ENCODE assay signal across 12 mouse cellular contexts in genomic region chr2:105367623-105368022, GRCm38 (mm10). TPM values are rescaled to one million over a fixed set of nuclear protein-coding genes. Genes with fewer than 3 reads are reported as not detected.
DNase-seq lines count a peak whose midpoint lies in the region; ATAC-seq and TF ChIP-seq lines count a peak whose summit lies in the region.
"Had no signal": no experiment of that assay in that cellular context is flagged by ENCODE, and none has a peak within 500 bp of the region (broad histone marks: within the 10 kb centered on the region; RNA-seq: fewer than 3 reads in every experiment).

No protein-coding gene starts in this region.

- H3K4me1 ChIP-seq in kidney, adult 2 months (ENCODE audit: control insufficient read depth, insufficient read depth, low read length), result peaks cover 3% of the 10 kb centered on the region; the same call in 1 of the 2 replicates
- H3K4me1 ChIP-seq: liver, embryonic 13.5 days had no signal

- no peak for DNase-seq in kidney, adult 2 months
- no peak for DNase-seq in kidney, adult 18-20 months
- peak; percentile 13 for DNase-seq in thymus, postnatal 4 days
- DNase-seq in thymus, postnatal 0 days (ENCODE audit: low spot score), result no peak
- no peak for DNase-seq in spleen, postnatal 10 days (ENCODE audit: low spot score in 2 of 2)
- DNase-seq in right cerebral cortex, postnatal 10 days (ENCODE audit: low spot score in 2 of 2), result no peak
- DNase-seq: cerebellum, adult 11-12 months; gastrocnemius, postnatal 25 days; liver, embryonic 13.5 days had no signal

- no peak for TF ChIP-seq POLR2A in kidney, adult 2 months (IDR thresholded peaks at IDR 0.05; ENCODE audit: low read depth, low read length)

- peak; percentile 25; the same call in 1 of the 2 replicates for ATAC-seq in granulocyte monocyte progenitor cell, adult 5-6 weeks (replicated peaks; ENCODE audit: poor library complexity, severe bottlenecking)
- ATAC-seq in cerebellum, adult (ENCODE audit: insufficient number of reproducible peaks, low FRiP score, low TSS enrichment), result no peak

- WGBS in kidney, adult 2 months, result 41% methylated on average over 4 of the region's 4 CpGs

- H3K27me3 ChIP-seq in kidney, adult 2 months (replicated peaks; ENCODE audit: control insufficient read depth, insufficient read depth, low read length), result no peaks in the 10 kb centered on the region
- H3K27me3 ChIP-seq: hindbrain, embryonic 12.5 days had no signal

- peak; percentile 34 for TF ChIP-seq CTCF in kidney, adult 2 months (conservative IDR thresholded peaks at IDR 0.05; ENCODE audit: insufficient read depth, insufficient read length, low read depth, low read length)

- H3K27ac ChIP-seq in kidney, adult 2 months (ENCODE audit: insufficient read depth, low read depth, low read length), result no peak overlapping the region
- H3K27ac ChIP-seq: hindbrain, embryonic 12.5 days; liver, embryonic 13.5 days had no signal

- H3K36me3 ChIP-seq in kidney, adult 2 months (ENCODE audit: control insufficient read depth, insufficient read depth, low read length), result no peaks in the 10 kb centered on the region
- H3K36me3 ChIP-seq: hindbrain, embryonic 12.5 days; liver, embryonic 13.5 days had no signal

- H3K4me3 ChIP-seq in kidney, adult 2 months (ENCODE audit: insufficient read depth, low read depth, low read length), result no peak overlapping the region
- H3K4me3 ChIP-seq: hindbrain, embryonic 12.5 days; liver, embryonic 13.5 days had no signal

RNA-seq across cellular contexts. Expression of gene Rcn1, which starts 31.5 kb away (rescaled TPM):
- 5.3 and 5.4 TPM in 2 replicates for polyA plus RNA-seq in kidney, adult 2 months (2012; rRNA removed)
- 42.6 and 46.8 TPM in 2 replicates for polyA plus RNA-seq in thymus, postnatal 0 days (2015; fragmentation: Nextera tagmentation; extraction: Ambion mirVana)
- total RNA-seq in granulocyte monocyte progenitor cell, adult 5-6 weeks (2014; fragmentation: Nextera tagmentation), result 15.1 and 26.4 TPM in 2 replicates
- 45.2 and 50.2 TPM in 2 replicates for total RNA-seq in granulocyte monocyte progenitor cell, adult 5-6 weeks (2017)
